Mouse (Mus musculus) heart, adult 2 months (tissue): ENCODE data around the gene Glp2r.

Experiments
- CTCF ChIP-seq: fragments of 200-600 bp; IDR thresholded peaks from 2 replicates; pipeline ENCODE4 v1.8.1; 2022; ENCODE audit warnings: antibody characterized with exemption, mild to moderate bottlenecking, moderate library complexity
- POLR2A ChIP-seq: fragments of 200-500 bp; IDR thresholded peaks from 2 replicates; pipeline ENCODE4 v1.6.1; 2011; ENCODE audit warnings: mild to moderate bottlenecking, low read depth, low read length, control low read depth; ENCODE audit not compliant: insufficient read depth

GRCm38 (mm10) chr11:67644632-67645149 lies 126.3 kb downstream of the Glp2r start:
- TF ChIP-seq CTCF: no peak
- no peak for TF ChIP-seq POLR2A
